Mouse (Mus musculus) MEL (cell line): Measurements from ENCODE around the gene Gramd1c.

Experiments used
- CTCF ChIP-seq, 3 experiments: IDR thresholded peaks in 2 of 3; conservative IDR thresholded peaks in 1 of 3; 2 replicates each; pipeline ENCODE4 v1.5.1; 2011 to 2012; ENCODE audit warnings: low read length in 3 of 3, low read depth in 2 of 3, mild to moderate bottlenecking in 2 of 3, improper control_type of control experiment in 1 of 3, inconsistent platforms in 1 of 3, mixed read lengths in 1 of 3, moderate library complexity in 1 of 3; ENCODE audit not compliant: control insufficient read depth in 1 of 3, insufficient read depth in 1 of 3, poor library complexity in 1 of 3, severe bottlenecking in 1 of 3
- GATA1 ChIP-seq: IDR thresholded peaks from 2 replicates; pipeline ENCODE4 v1.6.1; 2011; ENCODE audit warnings: low read depth, low read length, improper control_type of control experiment
- MYC ChIP-seq: IDR thresholded peaks from 2 replicates; pipeline ENCODE4 v1.6.1; 2011; ENCODE audit warnings: low read depth, mild to moderate bottlenecking, low read length, improper control_type of control experiment, moderate library complexity
- POLR2AphosphoS2 ChIP-seq: IDR thresholded peaks from 2 replicates; pipeline ENCODE4 v1.6.1; 2011; ENCODE audit warnings: low read length, improper control_type of control experiment

DNA sequence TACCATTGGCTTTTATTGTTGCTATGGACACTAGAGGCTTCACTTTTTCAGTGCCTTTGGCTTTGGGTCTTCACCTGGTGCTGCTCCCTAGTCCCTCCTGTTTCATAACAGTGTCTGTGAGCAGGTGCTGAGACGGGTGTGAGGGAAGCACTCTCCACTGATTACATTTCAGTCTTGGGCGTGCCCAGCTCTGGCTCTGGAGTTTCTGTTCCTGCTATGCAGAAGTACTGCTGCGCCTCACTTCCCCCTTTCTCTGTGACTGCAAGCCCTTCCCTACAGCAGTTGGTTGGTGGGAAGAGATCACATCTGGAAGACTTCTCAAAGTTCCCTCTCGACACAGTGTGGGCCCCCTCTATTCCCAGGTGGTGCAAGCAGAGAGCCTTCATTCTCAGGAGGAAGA lies 111.6 kb downstream of the Gramd1c start:
- TF ChIP-seq MYC = no peak
- TF ChIP-seq CTCF (IDR thresholded peaks at IDR 0.05 in 2 of 3, conservative IDR thresholded peaks at IDR 0.05 in 1 of 3; ENCODE audit: control insufficient read depth in 1 of 3, insufficient read depth in 1 of 3, low read depth in 2 of 3, low read length in 3 of 3, poor library complexity in 1 of 3, severe bottlenecking in 1 of 3) = no peak
- TF ChIP-seq GATA1 = no peak
- TF ChIP-seq POLR2AphosphoS2 = no peak
